Mouse (Mus musculus) heart, adult 9 months (tissue): ENCODE measurements around the gene Zscan4d.
"Not testable (repeated sequence)": the region's sequence is repeated elsewhere in the genome, so short reads cannot be mapped to it uniquely, and the experiment has no call there.

ENCODE experiments used
- DNase-seq, 2 experiments: peaks; one replicate each; pipeline ENCODE4 v3.0.0; 2022; ENCODE audit warnings: low spot score in 2 of 2

Gene Zscan4d

DNA sequence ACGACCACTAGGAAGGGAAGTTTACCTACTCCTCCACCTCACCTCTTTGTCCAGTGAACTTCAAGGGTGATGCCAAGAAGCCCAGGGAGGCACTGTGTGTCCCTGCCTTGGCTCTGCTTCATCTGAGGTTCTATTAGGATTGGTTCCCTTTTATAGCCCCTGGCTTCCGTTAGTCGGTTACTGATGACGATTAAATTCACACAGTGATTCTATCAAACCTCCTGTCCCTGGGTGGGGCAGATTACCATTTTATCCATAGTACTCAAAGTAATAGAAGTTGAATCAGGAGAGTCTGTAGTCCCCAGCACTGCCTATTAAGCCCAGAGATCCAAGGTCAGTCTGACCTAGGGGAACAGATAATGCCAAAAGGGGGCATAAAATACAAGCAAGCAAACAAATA is at the start of gene Zscan4d:
Gene Zscan4d, minus strand, starts transcription at position 101 of the 400 bp plus-strand sequence.
- DNase-seq, result not testable (repeated sequence)

DNA sequence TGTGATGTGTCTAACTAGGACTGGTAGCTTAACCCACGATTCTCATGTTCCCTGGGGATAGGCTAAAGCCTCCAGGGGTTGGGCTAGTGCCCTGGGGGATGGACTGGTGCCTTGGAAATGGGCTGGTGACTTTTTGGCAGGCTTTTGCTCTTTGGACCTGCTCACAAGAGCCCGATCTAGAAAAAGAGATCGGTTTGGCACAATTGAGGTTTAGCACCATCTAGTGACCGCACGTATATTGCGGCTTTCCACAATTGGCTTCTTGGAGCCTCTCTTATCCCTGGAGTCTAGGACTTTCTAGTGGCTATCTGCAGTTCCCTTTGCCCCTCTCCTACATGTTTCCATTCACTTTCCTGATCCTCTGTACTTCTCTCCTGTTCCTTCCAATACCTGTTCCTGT is 7.9 kb downstream of the Zscan4d start:
- not testable (repeated sequence) for DNase-seq
